Mouse (Mus musculus) urinary bladder, postnatal 4 days (tissue): ENCODE measurements around the gene Col18a1.

Experiments used
- DNase-seq, 2 experiments: peaks; one replicate each; pipeline ENCODE4 v3.0.0; 2021 to 2022; ENCODE audit warnings: low spot score in 2 of 2

Gene Col18a1

DNA sequence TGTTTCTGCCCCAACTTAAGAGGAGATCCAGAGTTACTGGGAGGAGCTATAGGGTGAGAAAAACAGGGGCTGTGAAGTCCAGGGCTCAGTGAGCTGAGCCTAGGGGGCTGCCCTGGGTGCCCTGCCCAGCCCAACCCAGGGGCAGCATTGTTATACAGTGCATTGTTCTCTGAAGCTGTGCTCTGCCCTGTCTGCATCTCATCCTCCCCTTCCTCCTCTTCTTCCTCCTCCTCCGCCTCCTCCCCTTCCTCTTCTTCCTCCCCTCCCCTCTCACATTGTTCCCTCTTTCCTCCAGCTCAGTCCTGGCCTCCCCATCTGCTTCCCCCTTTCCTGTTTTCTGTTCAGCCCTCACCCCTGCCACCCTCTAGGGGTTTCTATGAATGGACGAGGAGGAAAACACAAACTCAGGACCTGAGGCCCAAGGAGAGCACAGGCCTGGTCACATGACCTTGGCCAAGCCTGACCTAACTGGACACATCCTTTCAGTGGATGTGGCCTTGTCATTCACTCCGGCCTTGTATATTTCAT is 16.5 kb upstream of the Col18a1 start:
- DNase-seq = no peak

DNA sequence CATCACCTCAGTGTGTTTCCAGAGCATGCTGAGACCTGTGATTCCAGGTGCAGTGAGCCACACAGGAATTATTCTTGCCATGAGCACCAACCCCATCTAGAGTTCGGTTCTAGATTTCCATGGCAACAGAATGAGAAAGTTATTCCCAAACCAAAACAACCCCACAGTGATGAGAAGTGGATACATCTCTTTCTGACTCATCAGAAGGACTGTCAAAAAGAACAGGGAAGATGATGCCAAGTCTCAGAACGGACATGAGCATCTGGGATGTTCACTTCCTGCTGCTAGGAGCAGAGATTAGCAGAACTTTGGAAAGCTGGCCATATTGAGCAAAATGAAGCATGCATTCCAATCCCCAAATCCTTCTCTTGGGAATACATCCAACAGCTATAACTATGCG is 13.8 kb upstream of the Col18a1 start:
- no peak for DNase-seq

DNA sequence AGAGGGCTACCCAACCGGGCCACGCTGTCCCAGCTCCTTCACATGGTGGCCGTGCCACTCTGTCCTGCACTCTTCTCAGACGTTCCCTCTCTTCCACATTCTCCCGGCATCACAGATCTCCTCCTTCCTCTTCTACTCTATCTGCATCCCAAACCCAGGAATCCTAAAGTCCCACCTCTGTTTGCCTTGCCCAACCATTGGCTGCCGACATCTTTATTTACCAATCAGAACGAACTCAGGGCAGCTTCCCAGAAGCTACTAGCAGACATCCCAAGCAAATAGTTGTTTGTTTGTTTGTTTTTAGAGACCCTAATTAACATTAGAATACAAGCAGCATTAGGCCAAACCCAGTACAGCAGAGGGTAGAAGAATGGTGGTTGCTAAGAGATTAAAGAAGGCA is 12.3 kb upstream of the Col18a1 start:
- no peak for DNase-seq

DNA sequence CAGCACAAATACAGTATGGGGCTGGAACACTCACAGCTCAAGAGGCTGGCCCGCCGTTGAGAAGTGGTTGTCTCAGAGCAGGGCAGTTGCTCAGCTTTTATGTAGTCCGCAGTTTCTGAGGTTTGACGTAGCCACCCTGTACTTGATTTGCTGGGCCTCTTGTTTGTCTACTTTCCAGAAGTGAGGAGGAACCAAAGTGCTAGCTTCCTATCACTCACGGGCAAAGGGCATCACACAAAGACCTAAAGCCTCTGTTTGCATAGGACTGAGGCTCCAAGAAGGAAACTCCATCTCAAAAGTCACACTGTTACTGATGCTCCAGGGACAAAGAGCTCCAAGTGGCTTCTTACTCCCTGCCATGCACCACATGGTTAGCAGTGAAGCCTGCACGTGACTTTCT is 4.1 kb upstream of the Col18a1 start:
- no peak for DNase-seq

DNA sequence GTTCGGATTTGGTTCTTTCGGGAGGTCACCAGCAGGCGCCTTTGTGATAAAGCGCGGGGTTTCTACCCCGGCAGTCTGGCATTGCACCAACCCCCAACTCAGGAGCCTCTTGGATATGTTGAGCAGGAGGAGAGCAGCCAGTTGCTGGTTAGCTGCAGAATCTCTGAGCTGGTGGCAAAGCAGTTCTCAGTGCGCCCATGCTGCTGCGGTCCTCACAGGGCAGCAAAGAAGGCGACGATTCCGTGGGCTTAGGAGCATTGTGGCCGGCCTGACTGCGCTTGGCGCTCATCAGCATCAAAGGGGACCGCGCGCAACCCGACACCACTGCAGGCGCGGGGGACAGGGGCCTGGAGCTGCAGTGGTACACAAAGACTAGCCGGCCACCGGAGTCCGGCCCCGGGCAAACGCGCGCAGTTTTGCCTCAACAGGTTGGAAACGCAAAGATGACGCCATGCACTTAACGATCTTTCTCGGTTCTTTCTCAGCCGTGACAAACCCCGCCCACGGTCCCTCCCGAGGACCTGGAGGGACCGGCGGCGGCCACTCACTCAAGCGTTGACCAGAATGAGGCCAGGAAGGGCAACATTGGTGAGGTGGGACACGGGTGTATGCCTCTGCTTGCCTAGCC is 916 bp downstream of the Col18a1 start:
- DNase-seq = no peak

DNA sequence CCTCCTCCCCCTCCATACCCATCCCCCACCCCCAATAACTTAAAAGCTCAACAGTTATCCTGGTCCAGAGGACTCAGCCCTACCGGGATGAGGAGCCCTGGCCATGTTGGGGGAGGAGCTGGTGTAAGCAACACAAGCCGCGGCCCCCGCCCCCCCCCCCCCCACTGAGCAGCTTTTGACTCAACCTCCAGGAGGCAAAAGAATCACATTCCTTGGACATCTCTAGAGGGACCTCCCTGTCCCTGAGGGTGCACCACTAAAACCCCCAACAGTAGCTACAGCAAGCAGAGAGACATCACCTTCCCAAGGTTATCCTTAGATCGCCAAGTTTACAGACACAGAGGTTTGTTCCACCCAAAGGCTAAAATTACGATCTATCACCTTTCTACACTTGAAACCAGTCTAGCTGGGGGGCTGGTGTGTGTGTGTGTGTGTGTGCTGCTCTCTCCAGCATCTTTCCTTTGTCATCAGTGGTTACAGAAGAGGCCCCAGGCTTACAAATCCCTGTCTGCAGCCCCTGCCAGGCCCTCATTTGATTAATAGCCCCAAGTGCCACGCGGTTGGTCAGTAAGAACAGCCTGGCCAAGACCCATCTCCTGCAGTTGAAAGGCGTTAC is 1.8 kb downstream of the Col18a1 start:
- no peak for DNase-seq

DNA sequence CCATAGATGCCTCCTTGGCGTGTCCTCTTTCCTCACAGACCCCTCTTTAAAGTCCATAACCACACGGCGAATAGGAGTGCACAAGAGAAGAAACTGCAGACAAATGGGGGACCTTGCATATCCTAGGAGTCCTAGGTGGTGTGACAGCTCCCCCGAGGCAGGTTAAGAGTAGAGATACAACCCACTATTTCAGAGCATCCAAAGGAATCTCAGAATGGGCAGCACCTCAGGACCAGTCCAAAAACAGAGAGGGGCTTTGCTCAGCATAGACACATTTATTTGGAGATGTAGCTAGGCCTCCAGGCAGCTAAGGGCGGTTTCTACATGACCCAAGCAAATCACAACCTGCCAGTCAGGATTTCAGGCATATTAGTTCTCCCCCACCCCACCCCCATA is 2.3 kb downstream of the Col18a1 start:
- no peak for DNase-seq

DNA sequence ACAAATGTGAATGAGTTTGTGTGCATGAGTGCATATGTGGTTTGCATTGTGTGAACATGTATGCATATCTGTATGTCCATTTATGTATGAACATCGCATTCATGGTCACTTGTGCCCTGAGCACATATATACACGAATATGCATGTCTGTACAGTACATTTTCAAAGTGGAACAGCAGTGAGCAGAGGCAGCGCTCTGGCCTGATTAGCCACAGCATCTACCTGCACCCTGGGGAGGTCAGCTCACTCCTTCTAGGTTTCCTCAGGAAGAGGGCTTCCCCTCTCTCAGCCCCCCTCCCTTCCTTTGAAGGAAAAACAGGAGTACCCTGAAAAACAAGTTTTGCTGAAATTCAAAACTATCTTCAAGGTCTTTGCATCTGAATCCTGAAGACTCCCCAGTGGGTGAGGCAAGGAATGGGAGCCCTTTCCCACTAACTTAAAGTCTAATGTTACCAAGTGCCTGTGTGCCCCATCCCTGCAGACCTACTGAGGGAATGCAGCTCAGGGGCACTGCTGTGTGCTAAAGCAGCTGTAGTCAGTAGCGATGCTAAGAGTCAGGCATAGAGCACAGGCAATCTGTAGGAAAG is 2.9 kb downstream of the Col18a1 start:
- DNase-seq = no peak

DNA sequence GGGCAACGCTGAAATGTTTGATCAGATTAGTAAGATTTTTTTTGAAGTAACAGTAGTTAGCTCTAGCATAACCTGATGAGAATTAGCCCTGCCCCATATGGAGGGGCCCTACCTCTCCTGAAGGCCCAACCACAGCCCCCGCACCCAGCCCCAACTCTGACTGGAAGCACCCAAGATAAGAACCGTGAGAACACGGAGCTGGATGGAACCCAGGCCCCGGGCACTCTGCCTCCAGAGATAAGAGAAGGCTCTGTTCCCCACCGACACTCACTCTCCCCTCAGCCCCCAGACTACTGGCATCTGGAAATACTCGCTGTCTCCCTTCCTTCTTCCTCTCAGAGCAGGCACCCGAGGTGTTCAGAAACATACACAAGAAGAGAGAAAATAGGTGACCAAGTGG is 6.8 kb downstream of the Col18a1 start:
- DNase-seq = peak in 1 of 2 experiments; percentile 33

DNA sequence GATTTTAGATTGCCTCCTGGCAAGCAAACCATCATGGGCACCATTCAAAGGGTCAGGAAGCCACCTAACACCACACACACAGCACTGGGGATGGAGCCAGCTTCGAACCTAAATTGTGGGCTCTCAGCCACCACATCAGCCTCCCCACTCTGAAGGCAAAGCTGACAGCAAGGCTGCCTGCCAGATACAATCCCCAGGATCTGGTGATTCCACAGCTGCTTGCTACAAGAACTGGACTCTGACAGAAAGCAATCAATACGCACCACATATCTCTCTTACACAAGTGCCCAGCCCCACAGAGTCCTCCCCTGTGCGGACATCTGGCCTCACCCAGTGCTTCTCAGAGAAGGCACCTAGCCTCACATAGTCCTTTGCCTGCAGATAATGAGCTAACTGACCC is 7.4 kb downstream of the Col18a1 start:
- DNase-seq = no peak

DNA sequence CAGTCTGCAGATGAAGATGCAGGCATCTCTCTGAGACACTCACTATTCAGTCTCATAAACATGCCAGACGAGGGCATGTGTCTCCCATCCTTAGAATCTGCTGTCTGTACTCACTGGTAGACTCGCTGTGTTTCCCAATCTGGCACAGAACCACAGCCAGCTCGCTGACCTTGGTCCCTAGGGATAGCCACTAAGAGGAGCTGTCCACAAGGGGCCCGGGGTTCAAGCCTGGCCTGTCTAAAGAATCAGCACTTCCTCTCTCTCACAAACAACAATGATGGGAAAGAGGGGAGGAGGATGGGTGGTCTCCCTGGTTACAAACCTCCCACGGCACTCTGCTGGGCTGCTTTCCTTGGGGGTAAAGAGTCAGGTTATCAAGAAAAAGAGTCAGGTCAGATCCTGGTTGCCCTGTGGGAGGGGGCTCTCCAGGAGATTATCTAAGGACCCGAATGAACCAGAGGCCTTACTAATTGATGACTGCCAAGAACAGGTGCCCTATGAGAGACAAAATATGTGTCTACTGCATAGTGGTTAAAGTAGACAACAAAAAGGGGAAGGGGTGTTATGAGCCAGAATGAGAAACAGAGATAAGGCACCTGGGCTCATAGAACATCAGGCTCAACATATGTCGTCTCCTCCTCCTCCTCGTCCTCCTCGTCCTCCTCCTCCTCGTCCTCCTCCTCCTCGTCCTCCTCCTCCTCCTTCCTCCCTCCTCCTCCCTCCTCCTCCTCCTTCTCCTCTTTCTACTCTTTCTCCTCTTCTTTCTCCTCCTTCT is 8.9 kb downstream of the Col18a1 start:
- DNase-seq = no peak

DNA sequence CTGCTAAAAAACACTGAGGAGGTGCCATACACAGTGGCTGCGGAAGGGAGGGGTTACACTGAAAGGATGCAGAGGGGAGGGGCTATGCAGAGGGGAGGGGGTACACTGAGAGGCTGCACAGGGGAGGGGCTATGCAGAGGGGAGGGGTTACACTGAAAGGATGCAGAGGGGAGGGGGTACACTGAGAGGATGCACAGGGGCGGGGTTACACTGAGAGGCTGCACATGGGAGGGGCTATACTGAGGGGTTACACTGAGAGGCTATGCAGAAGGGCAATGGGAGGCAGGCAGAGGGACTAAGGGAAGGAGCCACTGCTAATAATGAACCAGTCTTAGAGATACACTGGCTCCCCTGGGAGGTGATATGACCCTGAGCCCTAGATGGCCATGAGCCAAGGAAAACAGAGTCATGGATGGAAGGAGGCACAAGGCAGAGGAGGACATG is 14.1 kb downstream of the Col18a1 start:
- DNase-seq = no peak

DNA sequence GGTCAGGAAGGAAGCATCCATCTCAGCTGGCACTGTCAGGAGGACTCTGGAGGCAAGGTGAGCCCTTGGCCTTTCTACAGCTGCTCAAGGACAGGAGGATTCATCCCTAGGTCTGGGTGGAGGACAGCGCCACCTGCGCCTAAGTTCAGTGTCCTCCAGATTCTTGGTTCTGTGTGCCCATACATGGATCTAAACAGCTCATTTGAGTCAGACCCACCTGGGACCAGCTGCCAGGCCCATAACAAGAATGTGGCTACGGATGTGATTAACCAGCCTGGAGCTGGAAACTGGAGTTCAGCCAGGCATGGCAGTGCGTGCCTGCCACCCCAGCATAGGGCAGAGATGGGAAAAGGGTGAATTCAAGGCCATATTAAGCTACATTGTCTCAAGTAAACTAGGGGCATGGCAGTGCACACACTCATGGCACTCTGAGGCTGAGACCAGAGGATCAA is 14.8 kb downstream of the Col18a1 start:
- no peak for DNase-seq

DNA sequence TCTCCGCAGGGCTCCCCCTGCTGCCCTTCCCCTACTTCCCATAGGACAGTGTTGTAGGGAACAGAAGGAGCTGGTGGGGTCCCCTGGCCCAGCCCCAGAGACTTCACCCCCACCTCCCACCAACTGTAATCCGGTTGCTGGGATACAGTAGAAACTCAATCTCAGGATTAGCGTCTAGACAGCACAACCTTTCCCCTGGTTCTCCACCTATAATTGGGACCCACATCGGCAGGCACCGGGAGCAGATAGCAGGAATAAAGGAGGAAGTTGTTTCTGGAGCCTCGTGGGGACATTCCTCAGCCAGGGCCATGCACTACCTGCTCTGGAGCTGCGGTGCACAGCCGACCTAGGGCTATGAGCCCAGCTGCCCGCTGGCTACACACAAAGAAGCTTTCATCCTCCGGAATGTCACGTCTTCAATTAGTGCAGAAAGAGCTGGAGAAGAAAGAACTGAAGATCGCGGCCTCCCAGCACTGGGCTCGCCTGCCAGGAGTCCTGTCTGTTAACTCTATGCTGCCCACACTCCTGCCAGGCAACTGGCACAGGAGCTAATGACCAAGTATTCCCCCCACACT is 15.3 kb downstream of the Col18a1 start:
- no peak for DNase-seq

DNA sequence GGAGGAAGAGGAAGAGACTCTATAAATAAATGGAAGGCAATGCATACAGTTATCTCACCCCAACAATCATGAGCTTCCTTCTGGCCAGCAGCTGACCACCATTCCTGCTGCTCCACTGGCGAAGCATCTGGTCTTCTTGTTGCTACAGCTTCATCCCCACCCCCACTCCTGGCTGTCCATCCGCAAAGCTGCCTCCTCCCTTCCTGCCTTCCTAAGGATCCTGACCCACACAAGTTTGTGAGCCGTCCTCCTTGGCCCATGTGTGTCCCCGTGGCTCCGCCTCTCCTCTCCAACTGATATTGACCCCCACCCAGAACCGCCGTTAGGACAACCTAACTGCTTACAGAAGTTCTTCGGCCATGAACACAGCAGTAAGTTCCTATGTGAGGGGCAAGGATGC is 16.3 kb downstream of the Col18a1 start:
- no peak for DNase-seq

DNA sequence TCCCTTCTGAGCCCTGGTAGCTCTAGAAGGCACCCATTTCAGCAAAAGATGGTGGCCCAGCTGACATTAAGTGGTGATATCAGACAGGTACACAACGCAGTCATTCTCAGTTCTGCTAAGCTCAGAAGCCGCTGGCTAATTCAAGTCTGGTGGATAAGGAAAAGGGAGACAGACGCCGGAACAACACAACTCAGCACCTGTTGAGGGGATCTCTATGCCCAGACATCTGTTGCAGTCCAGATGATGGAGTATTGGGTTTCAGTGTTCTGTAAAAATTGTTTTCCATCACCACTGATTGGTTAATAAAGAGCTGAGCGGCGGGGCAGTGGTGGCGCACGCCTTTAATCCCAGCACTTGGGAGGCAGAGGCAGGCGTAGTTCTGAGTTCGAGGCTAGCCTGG is 18.8 kb downstream of the Col18a1 start:
- no peak for DNase-seq

DNA sequence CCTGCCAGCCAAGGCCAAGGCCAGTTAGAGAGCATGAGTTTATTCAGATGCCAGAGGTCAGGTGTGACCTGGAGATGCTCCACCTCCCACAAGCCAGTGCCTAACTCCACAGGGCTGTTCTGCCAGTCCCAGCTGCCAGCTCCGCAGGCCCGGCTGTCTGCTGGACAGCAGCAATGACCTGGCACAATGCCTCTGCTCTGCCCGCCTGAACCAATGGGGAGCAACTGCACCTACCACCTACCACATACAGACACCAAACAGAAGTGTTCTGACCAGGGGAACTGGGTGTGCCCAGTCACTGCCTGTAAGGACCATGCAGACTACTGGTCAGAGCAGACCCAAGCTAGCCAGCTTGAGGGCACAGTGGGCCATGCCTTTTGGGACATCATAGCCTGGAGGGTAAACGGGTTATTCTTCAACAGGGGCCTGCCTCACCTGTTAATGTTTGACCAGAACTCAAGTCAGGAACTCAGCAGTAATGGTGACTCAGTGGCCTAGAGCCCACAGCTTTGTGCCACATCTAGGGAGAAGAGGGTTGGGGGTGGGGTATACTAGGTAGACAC is 19.4 kb downstream of the Col18a1 start:
- no peak for DNase-seq

DNA sequence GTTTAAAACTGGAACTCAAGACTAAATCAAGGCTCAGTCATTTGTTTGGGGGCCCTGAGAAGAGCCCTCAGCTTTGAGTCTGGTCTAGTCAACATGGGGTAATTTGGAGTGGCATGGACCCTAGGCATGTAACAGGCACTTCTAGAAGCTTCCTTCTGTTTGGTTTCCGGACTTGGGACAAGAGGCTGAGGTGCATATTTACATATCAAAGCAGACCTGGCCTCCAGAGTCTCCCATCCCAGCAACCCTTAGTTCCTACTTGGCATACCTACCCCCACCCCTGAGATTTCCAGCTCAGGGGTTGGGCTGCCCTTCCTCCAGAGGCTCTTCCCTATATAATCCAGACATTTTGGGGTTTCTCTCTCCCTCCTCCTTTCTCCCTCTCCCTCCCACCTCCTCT is 20.4 kb downstream of the Col18a1 start:
- no peak for DNase-seq

DNA sequence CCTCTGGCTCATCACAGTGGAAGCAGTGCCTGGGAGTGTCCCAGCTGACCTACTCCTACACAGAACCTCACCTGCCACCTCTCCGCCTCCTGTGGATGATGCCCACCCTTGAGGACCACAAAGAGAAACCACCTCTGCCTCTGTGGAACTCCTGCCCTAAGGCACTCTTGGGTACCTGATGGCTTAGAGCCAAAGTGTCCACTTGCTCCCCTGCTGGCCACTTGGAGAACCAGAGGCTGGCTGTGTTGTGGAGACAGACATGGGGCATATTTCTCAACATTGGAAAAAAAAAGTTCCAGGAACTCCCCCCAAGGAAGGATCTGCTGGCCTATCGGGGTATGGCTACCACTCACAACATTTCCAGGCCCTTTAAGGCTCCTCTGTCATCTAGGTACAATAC is 22.0 kb downstream of the Col18a1 start:
- no peak for DNase-seq

DNA sequence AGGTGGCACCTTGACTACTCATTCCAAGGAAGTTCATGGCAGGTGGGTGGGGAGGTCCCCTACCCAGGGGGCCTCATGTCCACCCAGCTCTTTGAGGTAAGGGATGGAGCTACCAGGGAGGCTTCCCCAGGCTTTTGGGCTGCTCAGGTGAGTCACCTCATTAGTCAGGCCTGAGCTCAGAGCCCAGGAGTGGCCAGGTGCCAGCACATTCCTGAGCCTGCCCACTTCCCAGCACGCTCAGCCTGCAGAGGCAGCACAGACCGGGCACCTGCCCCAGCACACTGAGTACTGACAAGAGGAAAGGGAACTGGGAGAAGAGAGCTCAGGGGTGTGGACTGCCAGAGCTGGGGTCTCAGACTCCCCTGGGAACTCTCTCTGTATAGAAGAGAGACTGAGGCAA is 24.0 kb downstream of the Col18a1 start:
- DNase-seq = peak; percentile 64 to 73

DNA sequence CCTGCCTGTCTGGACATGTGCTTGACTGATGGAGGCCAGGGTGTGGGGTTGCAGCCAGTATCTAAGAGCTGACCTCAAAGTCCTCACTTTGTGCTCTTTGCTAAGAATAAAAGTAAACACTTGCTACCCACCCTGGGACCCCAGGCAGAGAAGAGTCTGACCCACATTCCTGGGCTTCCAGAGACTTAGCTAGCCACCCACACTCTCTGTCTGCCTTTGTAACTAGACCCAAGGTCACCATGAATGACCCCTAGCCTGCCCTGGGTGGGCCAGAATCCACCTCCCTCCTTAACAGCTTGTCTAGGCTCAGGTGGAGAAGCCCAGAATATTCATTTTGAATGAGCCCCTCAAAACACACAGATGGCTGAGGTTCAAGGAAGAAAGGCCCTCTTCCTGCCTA is 28.0 kb downstream of the Col18a1 start:
- no peak for DNase-seq

DNA sequence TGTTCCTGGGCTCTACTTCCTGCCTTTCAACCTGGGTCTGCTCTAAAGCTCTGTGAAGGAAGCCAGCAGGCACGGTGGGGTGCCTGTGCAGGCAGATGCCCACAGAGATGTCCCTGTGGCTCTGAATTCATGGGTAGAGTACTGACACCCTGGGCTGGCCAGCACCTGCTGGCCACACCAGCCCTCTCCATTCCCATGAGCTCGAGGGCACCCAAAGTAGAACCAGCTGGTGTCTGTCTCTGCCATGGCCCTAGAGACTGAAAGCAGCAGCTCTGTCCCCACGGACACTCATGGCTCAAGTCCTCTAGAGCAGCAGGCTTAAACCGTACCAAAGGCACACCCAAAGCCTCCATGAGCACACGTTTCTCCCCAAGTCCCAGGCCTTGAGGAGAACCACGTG is 30.1 kb downstream of the Col18a1 start:
- DNase-seq = no peak
